Mouse (Mus musculus) embryonic fibroblast, embryonic 13.5 days (primary cell): Measurements from ENCODE around the gene Sar1b.
A peak's percentile ranks its signal among the peaks of the same experiment; 100 is the strongest.

ENCODE experiments used
- CTCF ChIP-seq: IDR thresholded peaks from 2 replicates; pipeline ENCODE4 v1.5.1; 2011; ENCODE audit warnings: mild to moderate bottlenecking, control low read depth, low read length, moderate library complexity, borderline replicate concordance; ENCODE audit not compliant: insufficient read depth
- POLR2A ChIP-seq: IDR thresholded peaks from 2 replicates; pipeline ENCODE4 v1.6.1; 2011; ENCODE audit warnings: low read depth, mild to moderate bottlenecking, control low read depth, low read length, moderate library complexity

DNA sequence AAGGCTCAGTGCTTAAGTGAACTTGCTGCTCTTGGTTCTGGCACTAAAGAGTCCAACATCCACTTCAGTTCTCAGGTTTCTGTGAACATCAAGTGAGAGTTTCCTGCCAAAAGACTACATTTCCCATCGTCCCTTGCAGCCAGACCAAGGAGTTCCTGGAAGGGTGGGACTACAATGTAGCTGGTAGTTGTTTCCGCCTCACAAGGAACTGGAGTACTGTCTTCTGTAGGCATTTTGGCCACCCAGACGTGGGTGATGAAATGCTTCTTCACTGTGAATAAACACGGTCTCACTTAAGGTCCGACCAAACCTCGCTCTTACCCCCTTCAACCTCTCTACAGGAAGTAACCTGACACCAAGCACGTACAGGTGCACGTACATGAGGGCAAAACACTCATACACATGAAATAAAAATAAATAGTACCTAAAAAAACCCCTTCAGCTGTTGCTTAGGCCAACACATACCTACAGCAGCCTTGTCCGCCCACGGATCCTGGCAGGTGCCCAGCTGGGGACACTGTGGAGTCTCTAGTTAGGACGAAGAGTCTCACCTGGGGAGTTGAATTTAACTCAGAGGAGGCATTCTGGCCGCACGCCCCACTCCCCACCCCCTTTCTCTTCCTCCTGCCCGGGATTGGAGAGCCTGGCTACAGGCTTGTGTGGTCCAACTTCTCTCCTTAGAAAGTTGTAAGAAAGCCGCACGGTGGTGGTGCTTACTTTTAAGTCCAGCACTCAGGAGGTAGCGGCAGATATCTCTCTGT lies 41.9 kb downstream of the Sar1b start:
- TF ChIP-seq POLR2A (peak; percentile 86), CTCF (no peak)
